Mouse (Mus musculus) C2C12 (cell line): Measurements from ENCODE around the gene Satb2.

Source experiments
- CTCF ChIP-seq: IDR thresholded peaks from one replicate; pipeline ENCODE4 v1.5.1; 2011; ENCODE audit not compliant: control insufficient read depth, insufficient read depth, insufficient read length
- MAX ChIP-seq: IDR thresholded peaks from one replicate; pipeline ENCODE4 v1.6.1; 2011; ENCODE audit warnings: mild to moderate bottlenecking, control low read depth

DNA sequence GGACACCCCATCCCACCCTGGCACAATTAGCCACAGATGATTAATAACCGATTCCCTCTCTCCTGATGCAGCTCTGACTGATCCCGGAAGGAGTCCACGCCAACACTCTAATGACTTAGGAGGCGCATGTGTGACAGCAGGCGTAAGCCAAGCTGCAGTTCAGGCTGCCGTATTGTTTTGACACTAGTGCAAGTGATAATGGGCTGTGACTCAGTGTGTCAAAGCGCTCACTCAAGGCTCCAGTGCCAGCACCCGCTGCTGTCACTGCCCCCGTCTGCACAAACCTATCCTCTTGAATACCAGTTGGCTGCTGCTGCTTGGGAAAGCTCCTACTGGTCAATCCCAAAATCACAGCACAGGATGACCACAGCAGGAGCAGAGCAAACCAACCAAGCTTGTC, 49.7 kb downstream of the Satb2 start:
- TF ChIP-seq MAX, result no peak
- no peak for TF ChIP-seq CTCF
